Mouse (Mus musculus) embryonic fibroblast, embryonic 13.5 days (primary cell): ENCODE data around the gene Slx4ip. TPM values are rescaled to one million over a fixed set of nuclear protein-coding genes. Genes with fewer than 3 reads are reported as not detected.

Experiments used
- H3K27ac ChIP-seq: 2 replicates; pipeline ENCODE4 v1.5.1; 2012; ENCODE audit warnings: low read length, control low read depth, inconsistent platforms; ENCODE audit not compliant: insufficient read depth
- H3K4me1 ChIP-seq: 2 replicates; pipeline ENCODE4 v1.6.1; 2011; ENCODE audit warnings: low read length; ENCODE audit not compliant: control insufficient read depth, insufficient read depth
- H3K4me3 ChIP-seq: 2 replicates; pipeline ENCODE4 v1.5.1; 2011; ENCODE audit warnings: mild to moderate bottlenecking, control low read depth, low read length; ENCODE audit not compliant: insufficient read depth
- CTCF ChIP-seq: IDR thresholded peaks from 2 replicates; pipeline ENCODE4 v1.5.1; 2011; ENCODE audit warnings: mild to moderate bottlenecking, control low read depth, low read length, moderate library complexity, borderline replicate concordance; ENCODE audit not compliant: insufficient read depth
- POLR2A ChIP-seq: IDR thresholded peaks from 2 replicates; pipeline ENCODE4 v1.6.1; 2011; ENCODE audit warnings: low read depth, mild to moderate bottlenecking, control low read depth, low read length, moderate library complexity
- polyA plus RNA-seq: library from polyadenylated mRNA; stranded (reverse); fragments of >200 nt; gene quantifications from 2 replicates; pipeline ENCODE4 v1.2.4, GENCODE M21; 2011; ENCODE audit warnings: low read depth; ENCODE audit not compliant: missing spikeins, insufficient read length

Slx4ip gene
- polyA plus RNA-seq, 1 experiment = 7.2 TPM

DNA sequence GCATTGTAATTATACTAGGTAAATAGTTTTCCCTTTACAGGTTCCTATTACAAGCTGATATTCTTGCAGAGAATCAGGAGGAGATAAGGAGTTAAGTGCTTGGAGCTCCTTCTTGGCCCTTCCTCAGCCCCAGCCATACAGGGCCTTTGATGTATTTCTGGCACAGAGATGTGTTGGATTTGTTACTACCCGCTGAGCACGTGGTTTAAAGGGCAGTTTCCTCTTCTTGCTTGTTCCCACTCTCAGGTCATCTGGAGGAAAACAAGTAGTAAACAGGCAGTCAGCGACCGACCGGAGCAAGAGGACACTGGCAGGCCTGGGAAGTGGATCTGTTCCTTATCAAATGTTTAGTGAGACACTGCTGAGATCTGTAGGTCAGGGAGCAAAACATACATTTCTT lies 56.9 kb downstream of the Slx4ip start:
- Histone ChIP-seq H3K4me1 (no peaks in the 10 kb centered on the region), H3K27ac (no peak overlapping the region), H3K4me3 (no peak overlapping the region)
- no peak for TF ChIP-seq CTCF
- TF ChIP-seq POLR2A = no peak

DNA sequence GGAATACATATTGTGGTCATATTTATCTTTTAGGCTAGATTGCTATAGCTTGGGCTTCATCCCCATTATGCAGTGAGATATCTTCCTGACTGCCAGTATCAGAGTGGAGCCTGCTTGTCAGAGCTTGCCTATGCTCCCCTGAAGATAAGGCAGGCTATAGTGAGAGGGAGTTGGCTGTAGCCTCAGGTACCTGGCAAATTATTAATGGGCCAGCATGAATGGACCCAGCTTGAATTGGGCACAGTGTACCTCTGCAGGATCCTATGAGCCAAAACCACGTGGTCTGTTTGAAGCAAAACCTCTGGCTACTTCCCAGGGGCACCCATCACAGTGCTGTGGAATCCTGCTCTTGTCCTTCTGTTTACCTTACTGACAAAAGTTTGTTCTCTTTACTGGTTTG lies 61.2 kb downstream of the Slx4ip start:
- no peak overlapping the region for H3K27ac ChIP-seq

DNA sequence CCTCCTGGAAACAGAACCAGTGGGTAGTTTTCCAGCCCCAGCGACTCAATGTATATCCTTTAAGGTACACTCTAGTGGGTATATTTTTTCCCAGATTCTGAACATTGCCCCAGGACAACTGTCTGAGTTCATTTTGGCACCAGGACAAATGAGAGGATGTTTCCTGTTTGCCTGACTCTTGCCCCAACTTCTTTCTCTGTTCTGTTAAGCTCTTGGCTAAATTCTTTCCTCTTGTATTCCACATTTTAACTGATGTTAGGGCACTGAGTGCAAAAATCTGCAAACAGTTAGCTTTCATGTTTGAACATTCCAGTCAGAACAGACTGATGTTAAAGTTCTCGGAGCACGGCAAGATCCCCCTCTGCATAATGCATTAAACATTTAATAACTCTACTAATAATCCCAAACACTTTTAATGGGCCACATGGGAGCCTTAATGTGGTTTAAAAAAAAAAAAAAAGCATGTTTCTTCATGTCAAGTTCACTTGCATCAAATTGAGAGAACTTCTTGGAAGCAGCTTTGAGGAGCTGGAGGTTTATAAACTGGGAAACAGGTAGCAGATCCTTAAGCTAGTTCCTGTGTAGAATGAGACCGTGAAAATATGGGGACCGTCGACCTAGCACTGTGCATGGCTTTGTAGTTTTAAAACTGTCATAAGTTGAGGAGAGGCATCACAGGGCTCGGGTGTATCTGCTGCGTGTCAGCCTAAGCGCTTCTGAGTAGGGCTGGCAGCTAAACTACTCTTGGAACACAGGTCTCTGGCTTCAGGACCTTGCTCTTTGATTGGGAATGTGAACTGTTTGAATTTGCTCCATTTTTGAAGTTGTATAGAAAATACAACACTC lies 64.9 kb downstream of the Slx4ip start:
- Histone ChIP-seq H3K4me1 (no peaks in the 10 kb centered on the region), H3K4me3 (no peak overlapping the region), H3K27ac (peak overlapping the region; percentile 38)
- no peak for TF ChIP-seq CTCF
- TF ChIP-seq POLR2A = no peak

More for the DNA sequence above, 61.2 kb downstream of the Slx4ip start:
- Histone ChIP-seq H3K4me1 (no peaks in the 10 kb centered on the region), H3K4me3 (no peak overlapping the region)
- TF ChIP-seq POLR2A (no peak), CTCF (no peak)

DNA sequence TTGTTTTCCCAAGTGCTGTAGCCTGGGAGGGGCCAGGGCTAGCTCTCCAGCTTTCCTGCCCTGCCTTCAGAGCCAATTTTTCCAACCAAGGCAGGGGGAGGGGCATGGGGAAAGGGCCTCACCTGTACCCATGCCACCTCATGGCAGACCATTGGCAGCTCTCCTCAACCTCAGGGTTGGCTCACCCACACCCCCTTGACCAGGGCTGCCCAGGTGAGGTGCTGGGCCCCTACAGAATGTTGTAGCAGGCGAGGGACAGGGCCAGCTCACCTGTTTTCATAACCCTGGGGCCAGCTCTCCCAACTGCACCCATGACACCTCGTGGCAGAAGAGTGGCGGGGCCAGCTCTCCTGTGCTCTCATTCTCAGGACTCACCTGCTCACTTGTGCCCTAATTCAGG lies 67.7 kb downstream of the Slx4ip start:
- Histone ChIP-seq H3K4me3 (no peak overlapping the region), H3K27ac (no peak overlapping the region), H3K4me1 (no peaks in the 10 kb centered on the region)
- TF ChIP-seq POLR2A (no peak), CTCF (no peak)

DNA sequence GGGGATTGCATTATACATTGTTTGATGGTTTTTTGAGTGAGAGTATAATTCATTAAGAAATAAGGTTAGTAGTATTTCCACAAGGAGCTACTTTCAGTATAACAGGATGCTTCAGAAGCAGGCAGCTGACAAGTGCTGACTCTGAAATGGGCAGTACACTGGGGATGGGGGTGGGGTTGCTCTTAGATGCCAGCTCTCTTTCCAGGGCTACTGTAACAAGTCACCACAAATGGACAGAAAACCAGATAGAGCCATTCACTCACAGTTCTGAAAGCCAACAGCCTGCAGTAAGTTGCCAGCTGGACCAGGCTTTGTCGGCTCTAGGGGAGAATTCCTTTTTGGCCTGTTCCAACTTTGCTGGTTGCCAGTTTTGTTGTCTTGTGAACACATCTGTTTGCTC lies 84.8 kb downstream of the Slx4ip start:
- Histone ChIP-seq H3K27ac (no peak overlapping the region), H3K4me3 (no peak overlapping the region), H3K4me1 (no peaks in the 10 kb centered on the region)
- TF ChIP-seq POLR2A (no peak), CTCF (no peak)

DNA sequence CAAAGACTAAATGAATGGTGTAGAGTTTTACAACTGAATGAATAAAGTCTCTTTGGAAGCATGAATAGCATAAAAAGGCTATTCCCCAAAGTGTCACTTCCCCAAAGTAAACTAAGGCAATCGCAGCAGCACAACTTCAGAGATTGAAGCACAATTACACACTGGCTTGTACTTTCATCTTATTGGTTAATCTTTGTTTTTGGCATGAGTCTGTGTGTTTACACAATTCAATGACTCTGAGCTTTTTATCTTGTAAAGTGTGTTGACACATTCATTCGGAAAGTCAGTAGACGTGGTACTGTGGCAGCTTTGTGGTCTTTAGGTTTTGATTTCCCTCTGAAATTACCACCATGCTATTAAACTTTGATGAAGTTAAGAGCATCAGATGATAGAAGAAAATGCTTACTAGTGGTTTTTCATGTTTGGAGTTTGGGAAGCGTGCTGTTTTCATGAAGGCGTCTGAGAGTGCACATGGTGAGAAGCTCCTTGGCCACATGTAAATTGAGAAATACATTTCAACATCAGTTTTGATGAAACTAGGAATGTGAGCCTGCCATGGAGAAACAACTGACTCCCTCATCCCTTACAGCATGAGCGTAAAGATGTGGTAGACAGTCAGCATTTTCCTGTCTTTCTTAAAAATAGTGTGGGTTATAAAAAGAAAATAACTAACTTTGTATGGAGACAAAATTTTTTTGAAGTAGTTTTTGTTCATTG lies 88.2 kb downstream of the Slx4ip start:
- Histone ChIP-seq H3K4me3 (no peak overlapping the region), H3K4me1 (no peaks in the 10 kb centered on the region), H3K27ac (no peak overlapping the region)
- no peak for TF ChIP-seq POLR2A
- TF ChIP-seq CTCF = no peak

DNA sequence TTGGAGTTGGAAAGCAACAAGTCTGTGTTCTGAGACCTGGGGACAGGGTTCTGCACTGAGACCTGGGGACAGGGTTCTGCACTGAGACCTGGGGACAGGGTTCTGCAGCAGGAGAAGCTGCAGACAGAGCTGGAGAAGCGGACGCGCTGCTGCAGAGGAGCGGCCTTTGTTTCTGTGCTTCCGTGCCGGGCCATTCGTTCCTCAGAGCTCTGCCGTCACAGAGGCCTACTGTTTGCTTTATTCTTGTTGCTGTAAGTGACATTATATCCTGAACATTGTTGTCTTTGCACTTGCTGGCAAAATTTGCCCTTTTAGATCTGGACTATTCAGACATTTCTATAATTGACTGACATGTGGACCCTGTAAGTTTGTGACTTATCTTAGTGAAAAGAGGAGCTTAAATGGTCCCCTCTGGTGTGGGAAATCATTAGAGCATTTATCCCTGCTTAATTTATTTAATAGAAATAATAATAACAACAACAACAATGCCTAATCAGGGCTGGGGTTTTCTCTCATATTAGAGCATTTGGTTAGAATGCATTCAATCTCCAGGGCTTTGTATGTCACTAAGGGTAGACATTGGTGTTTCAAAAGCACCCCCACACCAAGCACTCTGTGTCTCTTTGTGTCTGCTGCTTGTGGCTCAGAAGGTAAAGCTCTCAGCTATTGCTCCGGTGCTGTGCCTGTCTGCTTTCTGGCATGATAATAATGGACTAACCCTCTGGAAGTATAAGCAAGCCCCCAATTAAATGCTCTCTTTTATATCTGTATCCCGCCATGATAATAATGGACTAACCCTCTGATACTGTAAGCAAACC lies 90.3 kb downstream of the Slx4ip start:
- Histone ChIP-seq H3K4me1 (no peaks in the 10 kb centered on the region), H3K27ac (no peak overlapping the region), H3K4me3 (no peak overlapping the region)
- TF ChIP-seq POLR2A = no peak
- TF ChIP-seq CTCF = no peak

DNA sequence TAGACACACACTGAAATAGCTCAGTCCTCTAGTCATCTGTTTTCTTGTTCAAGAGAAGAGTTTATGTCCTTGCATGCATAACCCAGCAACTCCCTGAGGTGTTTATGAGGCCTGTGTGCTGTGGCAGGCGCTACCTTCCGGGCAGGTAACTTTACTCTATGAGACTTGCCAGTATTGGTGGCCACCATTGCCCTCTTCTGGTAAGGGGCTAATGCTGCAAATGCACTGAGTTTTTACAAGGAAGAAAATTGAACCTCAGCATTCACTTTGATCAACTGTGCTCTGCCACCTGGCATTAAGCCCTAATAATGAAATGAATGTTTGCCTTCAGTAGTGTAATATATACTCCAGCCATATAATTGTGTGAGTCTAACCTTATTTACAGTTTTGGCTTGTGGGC lies 92.9 kb downstream of the Slx4ip start:
- TF ChIP-seq CTCF = no peak
- TF ChIP-seq POLR2A = no peak
- Histone ChIP-seq H3K27ac (no peak overlapping the region), H3K4me1 (no peaks in the 10 kb centered on the region), H3K4me3 (no peak overlapping the region)

DNA sequence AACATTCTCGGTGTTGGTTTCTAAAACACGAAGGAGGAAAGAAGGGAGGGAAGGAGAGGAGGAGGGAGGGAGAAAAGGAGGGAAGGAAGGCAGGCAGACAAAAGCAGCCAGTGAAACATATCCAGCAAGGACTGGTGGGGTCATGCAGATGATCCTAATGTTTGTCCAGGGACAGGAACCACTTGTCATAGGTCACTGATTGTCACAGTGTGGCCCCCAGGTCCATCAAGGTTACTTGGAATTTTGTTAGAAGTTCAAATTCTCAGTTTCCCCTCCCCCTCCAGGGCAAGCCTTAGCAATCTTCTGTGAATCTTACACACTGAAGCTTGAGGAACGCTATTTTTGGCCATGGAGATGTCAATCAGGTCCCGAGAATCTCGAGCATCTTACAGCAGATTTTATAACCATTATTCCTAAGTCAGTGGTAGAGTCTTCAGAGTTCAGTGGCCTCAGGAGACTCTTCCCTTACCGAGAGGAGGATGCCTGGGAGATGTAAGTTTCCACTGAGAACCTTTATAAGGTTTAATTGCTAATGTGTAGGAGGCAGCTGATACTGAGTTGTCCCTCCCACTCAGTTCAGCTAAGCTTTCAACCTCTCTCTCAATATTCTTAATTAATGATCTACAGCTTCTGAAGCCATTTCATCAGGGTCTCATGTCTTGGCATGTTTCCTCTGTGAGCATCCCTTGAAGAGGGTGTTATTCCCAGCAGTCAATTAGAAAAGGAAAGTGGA lies 95.1 kb downstream of the Slx4ip start:
- TF ChIP-seq POLR2A = no peak
- TF ChIP-seq CTCF = no peak
- H3K4me1 ChIP-seq = 0 out of 2 replicates have a peak, but pooled peaks cover 3% of the 10 kb centered on the region
- H3K4me3 ChIP-seq = no peak overlapping the region
- H3K27ac ChIP-seq = no peak overlapping the region

DNA sequence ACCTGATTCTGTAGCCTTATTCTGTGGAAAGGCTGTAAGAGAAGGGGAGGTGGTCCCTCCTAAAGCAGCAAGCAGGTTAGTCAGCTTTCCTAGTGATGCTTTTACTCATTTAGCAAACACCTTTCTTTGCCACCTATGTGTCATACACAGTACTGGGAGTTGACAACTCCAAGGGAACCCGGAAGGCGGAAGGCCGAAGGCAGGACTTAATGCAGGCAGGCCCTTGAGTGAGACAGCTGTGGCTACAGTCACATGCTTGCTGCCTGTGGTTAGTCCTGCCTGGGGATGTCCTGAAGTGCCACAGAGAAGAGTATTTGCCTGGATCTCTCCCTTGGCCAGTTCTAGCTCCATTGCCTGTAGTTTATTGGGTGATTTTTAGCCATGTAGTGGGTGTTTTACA lies 102.1 kb downstream of the Slx4ip start:
- TF ChIP-seq POLR2A (no peak), CTCF (no peak)
- no peak overlapping the region for H3K27ac ChIP-seq
- H3K4me1 ChIP-seq = 0 out of 2 replicates have a peak, but pooled peaks cover 3% of the 10 kb centered on the region
- H3K4me3 ChIP-seq = no peak overlapping the region
